Mouse (Mus musculus) hindbrain, embryonic 15.5 days (tissue): ENCODE measurements around the gene Scp2. TPM values are rescaled to one million over a fixed set of nuclear protein-coding genes. Genes with fewer than 3 reads are reported as not detected.
A peak's percentile ranks its signal among the peaks of the same experiment; 100 is the strongest.

ENCODE experiments used
- ATAC-seq: fragments of 200-750 bp; cut with Nextera tagmentation; 2 replicates; pipeline ENCODE4 v1.8.0; 2017; ENCODE audit warnings: low read depth, moderate number of reproducible peaks, moderate TSS enrichment; ENCODE audit not compliant: low FRiP score
- H3K27ac ChIP-seq: fragments of 300-500 bp; sonication (generic); replicated peaks from 2 replicates; pipeline ENCODE4 v1.5.1; 2015; ENCODE audit warnings: mild to moderate bottlenecking, inconsistent platforms
- H3K27me3 ChIP-seq: fragments of 300-500 bp; sonication (generic); 2 replicates; pipeline ENCODE4 v1.6.1; 2015; ENCODE audit warnings: control low read depth, inconsistent platforms
- H3K36me3 ChIP-seq: fragments of 300-500 bp; sonication (generic); 2 replicates; pipeline ENCODE4 v1.6.1; 2015; ENCODE audit warnings: control low read depth, inconsistent platforms
- H3K4me1 ChIP-seq: fragments of 300-500 bp; sonication (generic); replicated peaks from 2 replicates; pipeline ENCODE4 v1.6.1; 2015; ENCODE audit warnings: control low read depth, inconsistent platforms
- H3K4me2 ChIP-seq: fragments of 300-500 bp; sonication (generic); 2 replicates; pipeline ENCODE4 v1.6.1; 2015; ENCODE audit warnings: moderate library complexity, mild to moderate bottlenecking, inconsistent platforms
- H3K4me3 ChIP-seq: fragments of 300-500 bp; sonication (generic); 2 replicates; pipeline ENCODE4 v1.5.1; 2015; ENCODE audit warnings: mild to moderate bottlenecking, inconsistent platforms
- H3K9ac ChIP-seq: fragments of 300-500 bp; sonication (generic); 2 replicates; pipeline ENCODE4 v1.6.1; 2015; ENCODE audit warnings: inconsistent platforms
- H3K9me3 ChIP-seq: fragments of 300-500 bp; sonication (generic); 2 replicates; pipeline ENCODE4 v1.6.1; 2016; ENCODE audit warnings: control low read depth, inconsistent platforms
- WGBS: fragments of 180-500 bp; shearing (Covaris S2); methylation state at CpG from one replicate; pipeline ENCODE4 v1.1.7; 2015; 5-methylcytosine and 5-hydroxymethylcytosine counted together
- microRNA-seq: library from miRNA; unstranded; fragments of <30 nt; microRNA quantifications from one replicate; pipeline ENCODE4, GENCODE M21; 2016
- polyA plus RNA-seq: library from polyadenylated mRNA; unstranded; fragments of >200 nt; fragmentation: Nextera tagmentation; extraction: Ambion mirVana; gene quantifications from 2 replicates; pipeline ENCODE4 v1.2.1, GENCODE M21; 2015

The Scp2 gene
- polyA plus RNA-seq, 1 experiment from 2014 or later: 218 TPM

GRCm38 (mm10) chr4:108007532-108008103 lies 137.2 kb downstream of the Scp2 start:
- no peak overlapping the region for H3K9ac ChIP-seq
- no peak overlapping the region for H3K4me3 ChIP-seq
- H3K9me3 ChIP-seq: no peaks in the 10 kb centered on the region
- no peak overlapping the region for H3K27ac ChIP-seq
- H3K4me1 ChIP-seq: 0 out of 2 replicates have a peak, but pooled peaks cover 4% of the 10 kb centered on the region
- H3K4me2 ChIP-seq: no peak overlapping the region
- no peaks in the 10 kb centered on the region for H3K27me3 ChIP-seq
- no peaks in the 10 kb centered on the region for H3K36me3 ChIP-seq
- 78% methylated on average over 7 of the region's 7 CpGs for WGBS
- no peak for ATAC-seq

GRCm38 (mm10) chr4:108005328-108005727 lies 139.5 kb downstream of the Scp2 start:
- no peak overlapping the region for H3K4me2 ChIP-seq
- 47% methylated on average over 7 of the region's 7 CpGs for WGBS
- ATAC-seq: peak; percentile 61
- no peaks in the 10 kb centered on the region for H3K36me3 ChIP-seq
- 0 out of 2 replicates have a peak, but pooled peaks cover 4% of the 10 kb centered on the region for H3K4me1 ChIP-seq
- H3K4me3 ChIP-seq: no peak overlapping the region
- H3K27ac ChIP-seq: no peak overlapping the region
- no peak overlapping the region for H3K9ac ChIP-seq
- no peaks in the 10 kb centered on the region for H3K9me3 ChIP-seq
- no peaks in the 10 kb centered on the region for H3K27me3 ChIP-seq

DNA sequence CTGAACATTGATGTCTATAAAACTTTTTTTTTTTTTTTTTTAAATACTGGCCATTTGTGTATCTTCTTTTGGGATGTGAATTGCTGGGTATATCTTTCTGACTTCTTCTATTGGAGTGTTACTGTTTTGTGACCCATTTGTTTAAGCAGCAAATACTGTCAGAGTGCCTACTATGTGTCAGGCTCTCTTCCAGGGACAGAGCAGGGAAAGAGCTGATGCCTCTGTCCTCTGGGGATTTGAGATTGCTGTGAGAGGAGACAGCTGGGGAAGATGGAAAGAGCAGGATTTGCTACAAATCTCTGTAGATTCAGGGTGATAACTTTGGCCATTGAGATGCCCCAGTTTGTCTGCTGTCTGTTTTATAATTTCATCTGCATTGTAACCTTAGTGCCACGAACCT lies 145.4 kb downstream of the Scp2 start:
- H3K4me1 ChIP-seq: no peaks in the 10 kb centered on the region
- H3K9me3 ChIP-seq: no peaks in the 10 kb centered on the region
- H3K4me3 ChIP-seq: no peak overlapping the region
- WGBS: 89% methylated on average over 1 of the region's 1 CpGs
- no peak overlapping the region for H3K4me2 ChIP-seq
- no peak overlapping the region for H3K9ac ChIP-seq
- no peaks in the 10 kb centered on the region for H3K36me3 ChIP-seq
- ATAC-seq: no peak
- no peak overlapping the region for H3K27ac ChIP-seq
- H3K27me3 ChIP-seq: no peaks in the 10 kb centered on the region

DNA sequence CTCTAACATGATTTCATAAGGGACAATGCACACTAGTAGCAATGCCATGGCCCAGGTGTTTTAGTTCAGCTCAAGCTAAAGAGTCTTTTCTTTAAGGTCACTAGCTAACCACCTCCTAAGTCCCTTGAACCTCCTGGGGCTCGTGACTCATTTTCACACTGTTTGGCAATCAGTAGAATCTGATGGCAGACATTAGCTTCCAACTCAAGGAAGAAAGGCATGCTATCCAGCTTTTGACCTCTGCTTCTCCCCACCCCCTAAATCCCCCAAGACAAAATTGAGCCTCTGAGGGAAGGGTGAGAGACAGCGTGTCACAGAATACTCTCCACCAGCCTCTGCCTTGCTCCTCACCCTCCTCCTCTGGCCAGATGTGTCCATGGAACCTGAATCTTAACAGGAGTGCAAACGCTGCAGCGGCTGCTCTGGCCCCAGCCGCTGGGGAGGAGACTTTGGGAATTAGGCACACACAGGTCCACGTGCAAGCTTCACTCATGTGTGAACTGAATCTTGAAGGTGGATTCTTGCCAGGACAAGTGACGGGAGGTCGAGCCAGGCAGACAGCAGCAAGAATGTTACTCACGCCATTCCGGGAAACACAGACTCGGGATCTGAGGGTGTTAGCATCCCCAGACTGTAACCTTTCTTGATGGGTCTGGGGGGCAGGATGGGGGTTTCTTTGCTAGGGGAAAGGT lies 146.0 kb downstream of the Scp2 start:
- 41% methylated on average over 11 of the region's 11 CpGs for WGBS
- H3K9me3 ChIP-seq: no peaks in the 10 kb centered on the region
- no peak overlapping the region for H3K9ac ChIP-seq
- no peak for ATAC-seq
- H3K36me3 ChIP-seq: no peaks in the 10 kb centered on the region
- H3K27ac ChIP-seq: no peak overlapping the region
- H3K27me3 ChIP-seq: no peaks in the 10 kb centered on the region
- H3K4me3 ChIP-seq: no peak overlapping the region
- H3K4me2 ChIP-seq: no peak overlapping the region
- H3K4me1 ChIP-seq: no peaks in the 10 kb centered on the region

GRCm38 (mm10) chr4:107996418-107996986 lies 148.3 kb downstream of the Scp2 start:
- Histone ChIP-seq H3K27ac (no peak overlapping the region), H3K27me3 (no peaks in the 10 kb centered on the region), H3K36me3 (no peaks in the 10 kb centered on the region), H3K4me1 (no peaks in the 10 kb centered on the region), H3K9ac (no peak overlapping the region), H3K4me2 (no peak overlapping the region), H3K4me3 (no peak overlapping the region), H3K9me3 (no peaks in the 10 kb centered on the region)
- ATAC-seq: no peak
- WGBS: 86% methylated on average over 9 of the region's 9 CpGs

DNA sequence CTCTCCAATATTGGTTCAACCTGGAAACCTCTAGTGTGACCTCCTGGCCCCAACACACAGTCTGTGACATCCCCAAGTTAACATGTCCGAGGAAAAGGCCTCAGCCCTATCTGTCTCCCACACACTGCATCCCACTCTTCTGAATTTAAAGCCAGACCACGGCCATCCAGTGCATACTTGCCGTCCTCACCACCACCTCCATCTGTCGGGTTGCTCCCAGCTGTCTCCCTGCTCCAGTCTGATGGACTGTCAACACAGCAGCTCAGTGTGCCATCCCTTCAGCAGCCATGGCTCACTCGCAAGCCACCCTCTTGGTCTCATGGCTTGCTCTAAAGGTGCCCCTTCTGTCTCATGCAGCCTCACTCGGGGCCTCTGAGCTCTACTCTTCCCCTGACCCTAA lies 149.1 kb downstream of the Scp2 start:
- ATAC-seq: no peak
- no peak overlapping the region for H3K4me3 ChIP-seq
- WGBS: 69% methylated on average over 6 of the region's 6 CpGs

GRCm38 (mm10) chr4:107995011-107995410 lies 149.8 kb downstream of the Scp2 start:
- Histone ChIP-seq H3K27me3 (no peaks in the 10 kb centered on the region), H3K27ac (no peak overlapping the region), H3K9me3 (no peaks in the 10 kb centered on the region), H3K36me3 (no peaks in the 10 kb centered on the region), H3K4me2 (no peak overlapping the region), H3K4me1 (no peaks in the 10 kb centered on the region), H3K4me3 (no peak overlapping the region), H3K9ac (no peak overlapping the region)
- WGBS: 91% methylated on average over 6 of the region's 6 CpGs
- ATAC-seq: no peak

More for the DNA sequence above, 149.1 kb downstream of the Scp2 start:
- no peak overlapping the region for H3K4me2 ChIP-seq
- no peaks in the 10 kb centered on the region for H3K9me3 ChIP-seq
- no peaks in the 10 kb centered on the region for H3K27me3 ChIP-seq
- H3K36me3 ChIP-seq: no peaks in the 10 kb centered on the region
- no peak overlapping the region for H3K27ac ChIP-seq
- H3K9ac ChIP-seq: no peak overlapping the region
- no peaks in the 10 kb centered on the region for H3K4me1 ChIP-seq

Small RNAs within 50 kb of the gene (microRNA-seq; reads per million reads assigned to microRNA genes)
- not detected for gene Mir6397

Other genes starting within 250 kb of the Scp2 start
- gene Cpt2, start 221.4 kb downstream of the Scp2 start, polyA plus RNA-seq: 16.2 and 17.7 TPM in 2 replicates
- gene Slc1a7, start 176.7 kb downstream of the Scp2 start, polyA plus RNA-seq: 0.05 TPM in 1 of 2 replicates, not detected in the other
- 0.69 and 0.83 TPM in 2 replicates for gene Podn, start 48.6 kb downstream of the Scp2 start, polyA plus RNA-seq
- gene Echdc2, start 20.4 kb upstream of the Scp2 start, polyA plus RNA-seq: 11.4 and 12.7 TPM in 2 replicates
- gene Zyg11a, start 73.0 kb upstream of the Scp2 start, polyA plus RNA-seq: 0.06 and 0.10 TPM in 2 replicates
- 31.5 and 32.4 TPM in 2 replicates for gene Zyg11b, start 156.1 kb upstream of the Scp2 start, polyA plus RNA-seq
- 45.1 and 52.5 TPM in 2 replicates for gene Coa7, start 183.1 kb upstream of the Scp2 start, polyA plus RNA-seq
- 4.6 and 4.7 TPM in 2 replicates for gene Shisal2a, start 238.4 kb upstream of the Scp2 start, polyA plus RNA-seq